Mouse (Mus musculus) stomach, embryonic 16.5 days (tissue): ENCODE data around the gene Psg19. TPM values are rescaled to one million over a fixed set of nuclear protein-coding genes. Genes with fewer than 3 reads are reported as not detected.
A peak's percentile ranks its signal among the peaks of the same experiment; 100 is the strongest.

Experiments
- ATAC-seq: fragments of 200-750 bp; cut with Nextera tagmentation; 2 replicates; pipeline ENCODE4 v1.8.0; 2017; ENCODE audit warnings: moderate number of reproducible peaks, moderate TSS enrichment; ENCODE audit not compliant: insufficient read depth, low FRiP score
- H3K27ac ChIP-seq: fragments of 300-500 bp; sonication (generic); 2 replicates; pipeline ENCODE4 v1.5.1; 2014; ENCODE audit warnings: low read length
- H3K27me3 ChIP-seq: fragments of 300-500 bp; sonication (generic); 2 replicates; pipeline ENCODE4 v1.6.1; 2014; ENCODE audit warnings: low read length, control low read depth, mixed read lengths; ENCODE audit not compliant: control insufficient read depth, insufficient read depth
- H3K36me3 ChIP-seq: fragments of 300-500 bp; sonication (generic); 2 replicates; pipeline ENCODE4 v1.6.1; 2014; ENCODE audit warnings: low read length; ENCODE audit not compliant: control insufficient read depth, insufficient read depth
- H3K4me1 ChIP-seq: fragments of 300-500 bp; sonication (generic); 2 replicates; pipeline ENCODE4 v1.6.1; 2014; ENCODE audit warnings: low read length, control low read depth, mixed read lengths; ENCODE audit not compliant: control insufficient read depth, insufficient read depth
- H3K4me2 ChIP-seq: fragments of 300-500 bp; sonication (generic); 2 replicates; pipeline ENCODE4 v1.6.1; 2014; ENCODE audit warnings: low read depth, low read length, mixed read lengths
- H3K4me3 ChIP-seq: fragments of 300-500 bp; sonication (generic); replicated peaks from 2 replicates; pipeline ENCODE4 v1.5.1; 2014; ENCODE audit warnings: mild to moderate bottlenecking, low read length
- H3K9ac ChIP-seq: fragments of 300-500 bp; sonication (generic); 2 replicates; pipeline ENCODE4 v1.6.1; 2014; ENCODE audit warnings: low read length
- H3K9me3 ChIP-seq: fragments of 300-500 bp; sonication (generic); replicated peaks from 2 replicates; pipeline ENCODE4 v1.6.1; 2016; ENCODE audit warnings: low read length, control low read depth; ENCODE audit not compliant: control insufficient read depth
- WGBS: fragments of 180-500 bp; shearing (Covaris S2); extraction: QIAGEN DNeasy Blood & Tissue Kit; methylation state at CpG from one replicate; pipeline ENCODE4 v1.1.7; 2014; 5-methylcytosine and 5-hydroxymethylcytosine counted together
- polyA plus RNA-seq: library from polyadenylated mRNA; unstranded; fragments of >200 nt; fragmentation: Nextera tagmentation; extraction: Ambion mirVana; gene quantifications from 2 replicates; pipeline ENCODE4 v1.2.1, GENCODE M21; 2015

Gene Psg19
- polyA plus RNA-seq: not detected in 2 replicates

DNA sequence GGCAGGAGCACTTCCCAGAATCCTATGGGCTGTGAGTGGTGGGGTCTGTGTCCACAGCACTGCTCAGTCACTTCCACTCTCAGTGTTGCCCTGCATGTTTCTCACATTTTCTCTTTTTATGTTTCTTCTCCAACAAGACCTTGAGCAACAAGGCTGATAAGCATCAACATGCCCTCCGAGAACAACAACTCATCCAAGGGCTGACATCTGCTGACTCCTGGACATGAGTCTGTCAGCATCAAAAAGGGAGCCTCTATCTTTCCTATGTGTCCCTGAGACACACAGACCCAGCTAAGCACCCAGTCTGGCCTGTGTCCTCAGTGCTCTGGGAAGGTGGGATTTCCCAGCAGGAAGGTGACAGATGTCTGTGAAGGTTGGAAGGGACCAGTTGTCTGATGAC is at the start of gene Psg19:
Gene Psg19, minus strand, starts transcription at position 101 of the 400 bp plus-strand sequence.
- no peak for ATAC-seq
- Histone ChIP-seq H3K4me3 (no peak within 1 kb of the TSS), H3K36me3 (no peaks in the 10 kb centered on the region), H3K4me1 (no peaks in the 10 kb centered on the region), H3K4me2 (no peak within 1 kb of the TSS), H3K9me3 (no peaks in the 10 kb centered on the region), H3K27me3 (no peaks in the 10 kb centered on the region), H3K9ac (no peak within 1 kb of the TSS), H3K27ac (no peak within 1 kb of the TSS)
- WGBS: 72% methylated on average over 1 of the region's 1 CpGs

DNA sequence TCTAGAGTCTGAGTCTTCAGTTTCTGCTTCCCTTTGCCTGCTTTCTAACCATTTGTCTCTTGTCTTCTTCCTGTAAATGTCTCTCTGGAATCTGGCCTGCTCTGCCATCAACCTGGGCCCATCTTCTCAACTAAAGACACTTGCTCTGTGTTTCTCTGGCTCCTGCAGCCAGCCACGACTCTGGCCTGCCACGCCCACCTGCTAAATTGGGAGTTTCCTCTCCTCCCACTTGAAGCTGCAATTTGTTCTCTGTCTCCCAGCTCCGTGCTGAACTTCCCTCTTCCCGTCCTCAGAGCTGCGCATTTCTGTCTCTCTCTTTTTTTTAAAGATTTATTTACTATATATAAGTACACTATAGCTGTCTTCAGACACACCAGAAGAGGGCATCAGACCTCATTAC is 46.5 kb upstream of the Psg19 start:
- 21% methylated on average over 5 of the region's 5 CpGs for WGBS
- Histone ChIP-seq H3K4me2 (no peak overlapping the region), H3K9ac (no peak overlapping the region), H3K9me3 (no peaks in the 10 kb centered on the region), H3K27me3 (no peaks in the 10 kb centered on the region), H3K27ac (no peak overlapping the region), H3K4me1 (peaks cover 11% of the 10 kb centered on the region; the same call in 1 of the 2 replicates), H3K4me3 (no peak overlapping the region), H3K36me3 (no peaks in the 10 kb centered on the region)
- no peak for ATAC-seq

DNA sequence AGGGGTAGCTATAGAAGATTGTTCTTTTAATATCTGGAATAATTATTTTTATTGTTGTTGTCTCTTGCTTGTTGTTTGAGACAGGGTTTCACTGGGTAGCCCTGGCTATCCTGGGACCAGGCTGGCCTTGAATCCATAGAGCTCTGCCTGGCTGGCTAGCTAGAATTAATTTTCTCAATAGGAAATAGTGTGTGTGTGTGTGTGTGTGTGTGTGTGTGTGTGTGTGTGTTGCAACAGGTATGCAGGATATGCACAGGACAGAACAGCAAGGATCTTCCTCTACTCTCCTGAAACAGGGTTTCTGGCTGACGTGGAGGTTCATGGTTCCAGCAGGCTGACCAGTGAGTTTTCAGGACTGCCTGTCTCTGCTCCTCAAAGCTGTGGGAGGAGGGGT is 42.9 kb upstream of the Psg19 start:
- Histone ChIP-seq H3K27me3 (no peaks in the 10 kb centered on the region), H3K4me3 (peak overlapping the region; percentile 43), H3K36me3 (no peaks in the 10 kb centered on the region), H3K4me2 (peak overlapping the region; percentile 71), H3K9me3 (no peaks in the 10 kb centered on the region), H3K27ac (peak overlapping the region; percentile 93), H3K9ac (peak overlapping the region; percentile 71), H3K4me1 (peaks cover 6% of the 10 kb centered on the region; the same call in 1 of the 2 replicates)
- WGBS: 75% methylated on average over 1 of the region's 1 CpGs
- ATAC-seq: no peak; the same call in 1 of the 2 replicates

DNA sequence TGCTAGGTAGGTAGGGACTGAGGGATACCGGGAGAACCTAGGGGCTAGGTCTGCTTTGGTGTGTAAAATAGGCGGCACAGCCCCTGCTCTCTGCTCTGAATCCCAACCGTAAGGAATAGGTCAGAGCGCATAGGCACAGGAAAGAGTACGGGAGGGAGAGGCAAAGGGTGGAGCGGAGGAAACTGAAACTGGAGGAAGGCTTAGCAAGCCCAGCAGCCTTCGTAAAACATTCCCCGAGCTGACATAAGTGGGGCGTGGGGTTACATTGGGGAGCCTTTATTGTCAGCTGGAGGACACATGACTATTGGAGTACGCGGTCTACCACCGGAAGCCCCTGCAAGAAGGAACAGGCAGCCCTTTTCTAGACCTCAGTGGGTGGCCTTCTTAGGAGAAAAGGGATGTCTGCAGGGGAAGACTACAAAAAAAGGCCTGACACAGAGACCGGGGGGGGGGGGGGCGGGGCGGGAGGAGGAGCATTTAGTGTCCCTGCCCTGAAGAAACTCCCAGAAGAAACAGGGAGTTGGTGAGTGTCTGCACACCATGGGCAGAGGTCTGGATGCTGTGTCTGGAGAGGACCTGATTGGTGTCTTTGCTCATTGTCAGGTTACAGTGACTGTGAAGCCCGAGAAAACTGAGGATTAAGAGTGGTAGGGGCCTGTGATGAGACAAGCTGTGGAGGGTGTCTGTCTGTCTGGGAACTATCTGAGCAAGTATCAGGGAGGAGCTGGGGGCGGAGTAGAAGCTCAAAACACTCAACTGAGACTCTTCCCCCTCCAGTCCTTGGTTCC is 42.3 kb upstream of the Psg19 start:
- Histone ChIP-seq H3K27ac (peak overlapping the region; percentile 97), H3K9me3 (no peaks in the 10 kb centered on the region), H3K4me1 (peaks cover 6% of the 10 kb centered on the region; the same call in 1 of the 2 replicates), H3K9ac (peak overlapping the region; percentile 71), H3K4me3 (peak overlapping the region; percentile 54), H3K4me2 (peak overlapping the region; percentile 71), H3K36me3 (no peaks in the 10 kb centered on the region), H3K27me3 (no peaks in the 10 kb centered on the region)
- WGBS: 4% methylated on average over 14 of the region's 17 CpGs
- peak; percentile 94 for ATAC-seq

DNA sequence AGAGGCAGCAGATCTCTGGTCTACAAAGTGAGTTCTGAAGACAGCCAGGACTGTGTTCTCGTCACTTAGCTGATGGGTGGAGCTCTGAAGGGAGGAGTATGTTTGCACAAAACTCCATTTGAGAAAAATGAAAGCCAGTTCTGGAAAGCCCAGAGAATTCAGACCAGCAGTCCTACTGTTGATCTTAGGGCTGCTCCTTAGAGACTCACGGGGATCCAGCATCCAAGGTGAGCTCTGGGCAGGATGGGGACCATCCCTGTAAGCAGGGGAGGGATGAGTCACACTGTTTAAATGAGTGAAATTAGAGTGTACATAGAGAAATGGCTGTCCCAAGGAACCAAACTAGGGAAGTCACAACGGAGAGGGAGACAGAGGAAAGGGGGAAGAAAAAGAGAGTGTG is 41.5 kb upstream of the Psg19 start, which contains the start of gene Mill2:
Gene Mill2, plus strand, starts transcription at position 102 of the 400 bp plus-strand sequence.
- H3K4me1 ChIP-seq: peaks cover 6% of the 10 kb centered on the region; the same call in 1 of the 2 replicates
- ATAC-seq: peak; percentile 49
- peak within 1 kb of the TSS; percentile 97 for H3K27ac ChIP-seq
- peak within 1 kb of the TSS; percentile 71 for H3K9ac ChIP-seq
- H3K9me3 ChIP-seq: no peaks in the 10 kb centered on the region
- WGBS: 4% methylated on average over 3 of the region's 3 CpGs
- peak within 1 kb of the TSS; percentile 54 for H3K4me3 ChIP-seq
- H3K4me2 ChIP-seq: peak within 1 kb of the TSS; percentile 71
- no peaks in the 10 kb centered on the region for H3K27me3 ChIP-seq
- no peaks in the 10 kb centered on the region for H3K36me3 ChIP-seq

DNA sequence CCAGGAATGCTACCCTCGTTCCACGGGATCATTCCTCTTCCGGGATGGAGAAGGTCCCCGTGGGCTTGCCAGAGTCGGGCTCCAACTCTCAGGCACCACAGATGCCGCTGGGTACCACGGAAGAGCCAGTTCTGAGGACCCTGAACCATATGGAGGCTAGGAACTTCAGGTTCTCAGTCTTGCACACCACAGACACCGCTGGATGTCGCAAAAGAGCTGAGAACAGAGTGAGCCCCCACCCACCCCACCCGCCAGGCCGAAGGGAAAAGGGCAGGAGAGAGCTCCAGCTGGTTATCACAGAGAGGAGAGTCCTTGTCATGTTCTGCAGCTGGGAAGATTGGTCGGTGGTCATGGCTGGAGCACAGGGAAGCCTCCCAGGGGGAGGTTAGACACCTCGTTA is 34.0 kb upstream of the Psg19 start:
- Histone ChIP-seq H3K27me3 (no peaks in the 10 kb centered on the region), H3K9ac (no peak overlapping the region), H3K4me2 (no peak overlapping the region), H3K36me3 (no peaks in the 10 kb centered on the region), H3K27ac (no peak overlapping the region), H3K4me1 (no peaks in the 10 kb centered on the region), H3K4me3 (no peak overlapping the region), H3K9me3 (no peaks in the 10 kb centered on the region)
- 44% methylated on average over 13 of the region's 13 CpGs for WGBS
- no peak for ATAC-seq

DNA sequence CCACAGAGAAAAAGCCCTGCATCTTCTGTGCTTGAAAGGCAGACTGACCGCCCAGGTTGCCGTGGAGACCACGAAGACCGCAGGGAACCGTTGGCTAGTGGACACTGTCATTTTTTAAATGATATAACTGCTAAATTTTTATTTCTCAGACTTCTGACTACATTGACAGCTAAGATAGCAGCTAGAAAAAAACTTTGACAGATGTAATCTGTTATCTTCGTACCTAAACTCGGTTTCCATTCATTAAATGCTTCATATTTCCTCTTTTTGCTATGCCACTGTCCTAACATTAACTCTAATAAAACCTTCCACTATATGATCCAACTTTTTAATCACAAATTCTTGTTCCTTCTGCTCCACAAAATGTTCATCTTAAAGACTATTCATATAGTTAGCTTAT is 31.2 kb upstream of the Psg19 start:
- no peaks in the 10 kb centered on the region for H3K36me3 ChIP-seq
- no peaks in the 10 kb centered on the region for H3K4me1 ChIP-seq
- H3K27ac ChIP-seq: no peak overlapping the region
- no peak overlapping the region for H3K4me2 ChIP-seq
- ATAC-seq: no peak
- no peaks in the 10 kb centered on the region for H3K9me3 ChIP-seq
- no peak overlapping the region for H3K4me3 ChIP-seq
- no peak overlapping the region for H3K9ac ChIP-seq
- 82% methylated on average over 7 of the region's 7 CpGs for WGBS
- no peaks in the 10 kb centered on the region for H3K27me3 ChIP-seq

DNA sequence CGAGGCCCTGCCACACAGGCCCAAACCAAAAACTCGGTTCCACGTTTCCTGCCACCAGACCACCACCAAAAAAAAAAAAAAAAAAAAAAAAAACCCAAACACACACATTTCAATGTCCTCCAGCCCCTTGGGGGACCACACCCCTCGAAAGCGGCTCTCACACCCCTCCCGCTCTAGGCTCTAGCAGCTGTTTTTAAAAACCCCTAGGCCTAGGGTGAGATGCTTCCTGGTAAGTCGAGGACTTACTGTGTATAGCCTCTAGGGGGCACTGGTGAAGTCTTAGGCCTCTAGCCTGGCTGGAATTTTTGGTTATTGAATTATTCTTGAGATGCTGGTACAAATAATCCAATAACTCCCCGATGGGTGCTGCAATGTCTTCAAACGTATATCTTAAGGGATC is 30.3 kb upstream of the Psg19 start:
- H3K36me3 ChIP-seq: no peaks in the 10 kb centered on the region
- H3K27ac ChIP-seq: no peak overlapping the region
- WGBS: 65% methylated on average over 9 of the region's 9 CpGs

DNA sequence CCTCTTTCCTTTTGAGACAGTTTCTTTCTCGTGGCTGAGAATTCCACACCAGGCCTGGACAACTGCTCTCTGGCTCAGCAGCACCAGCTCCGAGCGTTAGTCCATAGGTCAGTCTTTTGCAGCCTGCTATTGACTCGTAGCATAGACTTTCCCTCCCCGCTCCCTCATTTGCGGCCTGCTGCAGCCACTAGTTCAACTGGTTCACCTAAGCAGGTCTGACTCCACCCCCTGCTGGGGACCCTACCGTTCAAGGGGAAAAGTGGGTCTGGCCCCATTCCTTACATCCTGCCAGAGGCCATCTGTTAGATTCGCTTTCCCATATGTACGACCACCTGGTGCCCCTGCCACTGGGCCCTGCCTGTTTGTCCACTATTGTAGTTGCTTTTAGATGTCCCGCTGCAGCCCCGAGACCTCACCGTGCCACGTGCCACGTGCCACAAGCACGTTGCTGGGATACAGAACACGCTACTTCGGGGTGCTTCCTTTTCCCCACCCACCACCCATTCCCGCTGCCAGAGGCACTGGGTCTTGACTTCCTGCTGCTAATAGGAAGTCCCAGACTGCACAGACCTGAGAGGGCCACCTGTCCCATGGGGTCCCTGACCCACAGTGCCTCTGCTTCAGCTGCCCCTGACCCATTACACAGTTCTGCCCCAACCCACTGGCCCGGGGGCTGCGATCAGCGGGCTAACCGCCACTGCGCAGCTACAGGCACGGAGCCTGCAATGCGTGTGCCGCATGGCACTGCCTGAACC is 29.6 kb upstream of the Psg19 start:
- H3K9ac ChIP-seq: peak overlapping the region; percentile 35; the same call in 1 of the 2 replicates
- H3K27ac ChIP-seq: no peak overlapping the region
- no peaks in the 10 kb centered on the region for H3K27me3 ChIP-seq
- WGBS: 56% methylated on average over 26 of the region's 26 CpGs
- ATAC-seq: peak; percentile 68
- no peaks in the 10 kb centered on the region for H3K4me1 ChIP-seq
- H3K36me3 ChIP-seq: no peaks in the 10 kb centered on the region
- H3K4me3 ChIP-seq: no peak overlapping the region
- H3K4me2 ChIP-seq: no peak overlapping the region
- H3K9me3 ChIP-seq: no peaks in the 10 kb centered on the region

More for the DNA sequence above, 30.3 kb upstream of the Psg19 start:
- H3K4me1 ChIP-seq: no peaks in the 10 kb centered on the region
- no peaks in the 10 kb centered on the region for H3K27me3 ChIP-seq
- no peak overlapping the region for H3K4me2 ChIP-seq
- no peaks in the 10 kb centered on the region for H3K9me3 ChIP-seq
- H3K9ac ChIP-seq: no peak overlapping the region
- H3K4me3 ChIP-seq: no peak overlapping the region
- ATAC-seq: no peak
